Mouse (Mus musculus) embryonic facial prominence, embryonic 14.5 days (tissue): Measurements from ENCODE around the gene Itga9. TPM values are rescaled to one million over a fixed set of nuclear protein-coding genes. Genes with fewer than 3 reads are reported as not detected.
A peak's percentile ranks its signal among the peaks of the same experiment; 100 is the strongest.

ENCODE experiments used
- ATAC-seq: fragments of 200-750 bp; cut with Nextera tagmentation; 2 replicates; pipeline ENCODE4 v1.8.0; 2017; ENCODE audit warnings: low read depth, moderate number of reproducible peaks, moderate TSS enrichment
- DNase-seq: peaks from one replicate; pipeline ENCODE4 v3.0.0-alpha.2; 2015; ENCODE audit warnings: low spot score
- H3K27ac ChIP-seq: fragments of 300-500 bp; sonication (generic); replicated peaks from 2 replicates; pipeline ENCODE4 v1.5.1; 2014; ENCODE audit warnings: low read depth, mild to moderate bottlenecking, low read length, moderate library complexity
- H3K27me3 ChIP-seq: fragments of 300-500 bp; sonication (generic); replicated peaks from 2 replicates; pipeline ENCODE4 v1.6.1; 2014; ENCODE audit warnings: low read length; ENCODE audit not compliant: control insufficient read depth, insufficient read depth
- H3K36me3 ChIP-seq: fragments of 300-500 bp; sonication (generic); 2 replicates; pipeline ENCODE4 v1.6.1; 2014; ENCODE audit warnings: low read length, mixed read lengths; ENCODE audit not compliant: control insufficient read depth, insufficient read depth
- H3K4me1 ChIP-seq: fragments of 300-500 bp; sonication (generic); 2 replicates; pipeline ENCODE4 v1.6.1; 2014; ENCODE audit warnings: antibody characterized with exemption, low read length; ENCODE audit not compliant: control insufficient read depth, insufficient read depth
- H3K4me2 ChIP-seq: fragments of 300-500 bp; sonication (generic); 2 replicates; pipeline ENCODE4 v1.6.1; 2014; ENCODE audit warnings: low read depth, mild to moderate bottlenecking, low read length, moderate library complexity, mixed read lengths
- H3K4me3 ChIP-seq: fragments of 300-500 bp; sonication (generic); 2 replicates; pipeline ENCODE4 v1.5.1; 2014; ENCODE audit warnings: low read depth, mild to moderate bottlenecking, low read length
- H3K9ac ChIP-seq: fragments of 300-500 bp; sonication (generic); 2 replicates; pipeline ENCODE4 v1.6.1; 2014; ENCODE audit warnings: low read depth, mild to moderate bottlenecking, low read length, moderate library complexity, mixed read lengths
- H3K9me3 ChIP-seq: fragments of 300-500 bp; sonication (generic); 2 replicates; pipeline ENCODE4 v1.6.1; 2016; ENCODE audit warnings: low read length; ENCODE audit not compliant: control insufficient read depth
- WGBS: fragments of 180-500 bp; shearing (Covaris S2); extraction: QIAGEN DNeasy Blood & Tissue Kit; methylation state at CpG from one replicate; pipeline ENCODE4 v1.1.7; 2014; 5-methylcytosine and 5-hydroxymethylcytosine counted together
- polyA plus RNA-seq: library from polyadenylated mRNA; unstranded; fragments of >200 nt; fragmentation: Nextera tagmentation; extraction: Ambion mirVana; gene quantifications from 2 replicates; pipeline ENCODE4 v1.2.1, GENCODE M21; 2014

Itga9 gene
- polyA plus RNA-seq, 1 experiment from 2014 or later: 13.7 TPM

DNA sequence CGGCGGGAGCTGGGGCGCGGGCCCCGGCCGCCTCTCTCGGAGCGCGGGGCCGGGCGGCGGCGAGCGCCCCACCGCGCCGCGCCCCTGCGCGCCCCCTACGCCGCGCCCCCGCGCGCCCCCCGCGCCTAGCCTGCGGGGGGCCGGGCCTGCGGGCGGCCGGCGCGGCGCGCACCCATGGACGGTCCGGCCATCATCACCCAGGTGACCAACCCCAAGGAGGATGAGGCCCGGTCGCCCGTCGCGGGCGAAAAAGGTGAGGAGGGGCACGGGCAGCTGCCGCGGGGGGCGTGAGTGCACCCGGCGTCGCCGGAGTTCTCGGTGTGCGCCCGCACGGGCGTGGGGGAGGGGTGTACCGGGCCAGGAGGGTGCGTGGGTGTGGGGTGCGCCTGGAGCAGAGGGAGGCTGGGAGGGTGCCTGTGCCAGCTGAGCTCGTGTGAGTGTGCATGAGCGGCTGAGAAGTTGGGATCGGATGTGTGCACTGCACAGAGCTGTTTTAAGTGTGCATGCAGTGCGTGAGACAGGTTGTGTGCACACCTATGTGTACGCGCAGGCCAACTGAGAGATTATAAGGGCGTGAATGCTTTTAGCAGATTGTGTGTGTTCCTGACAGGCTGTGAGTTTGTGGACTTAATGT lies 320.3 kb downstream of the Itga9 start:
- peaks cover 28% of the 10 kb centered on the region for H3K4me1 ChIP-seq
- H3K9ac ChIP-seq: peak overlapping the region; percentile 86
- DNase-seq: no peak
- no peaks in the 10 kb centered on the region for H3K27me3 ChIP-seq
- H3K4me3 ChIP-seq: peak overlapping the region; percentile 83
- no peak for ATAC-seq
- H3K36me3 ChIP-seq: 0 out of 2 replicates have a peak, but pooled peaks cover 8% of the 10 kb centered on the region
- peak overlapping the region; percentile 91 for H3K27ac ChIP-seq
- no peaks in the 10 kb centered on the region for H3K9me3 ChIP-seq
- WGBS: 6% methylated on average over 13 of the region's 68 CpGs
- peak overlapping the region; percentile 93 for H3K4me2 ChIP-seq

DNA sequence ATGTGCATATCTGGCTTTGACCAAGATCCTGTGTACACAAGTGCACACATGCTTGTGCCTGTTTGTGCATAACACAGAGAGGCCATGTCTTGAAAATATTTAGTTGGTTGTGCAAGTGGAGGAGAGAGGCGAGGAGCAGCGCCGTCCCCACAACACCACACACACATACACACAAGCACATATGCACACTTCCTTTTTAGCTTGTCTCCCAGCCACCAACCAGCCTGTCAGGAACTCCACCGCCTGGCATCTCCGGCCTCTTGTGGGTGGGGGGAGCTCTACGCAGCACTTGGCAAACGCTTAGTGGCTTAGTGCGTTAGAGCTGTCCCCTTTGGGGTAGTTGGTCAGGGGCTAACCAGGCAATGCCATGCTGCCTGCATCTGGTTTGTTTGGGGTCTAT lies 321.0 kb downstream of the Itga9 start:
- 21% methylated on average over 8 of the region's 8 CpGs for WGBS
- no peaks in the 10 kb centered on the region for H3K27me3 ChIP-seq
- peak overlapping the region; percentile 86 for H3K9ac ChIP-seq
- DNase-seq (no peak), ATAC-seq (no peak)
- H3K4me2 ChIP-seq: peak overlapping the region; percentile 93
- H3K4me1 ChIP-seq: peaks cover 28% of the 10 kb centered on the region
- H3K4me3 ChIP-seq: peak overlapping the region; percentile 83
- H3K27ac ChIP-seq: peak overlapping the region; percentile 91; the same call in 1 of the 2 replicates
- 0 out of 2 replicates have a peak, but pooled peaks cover 8% of the 10 kb centered on the region for H3K36me3 ChIP-seq
- H3K9me3 ChIP-seq: no peaks in the 10 kb centered on the region

DNA sequence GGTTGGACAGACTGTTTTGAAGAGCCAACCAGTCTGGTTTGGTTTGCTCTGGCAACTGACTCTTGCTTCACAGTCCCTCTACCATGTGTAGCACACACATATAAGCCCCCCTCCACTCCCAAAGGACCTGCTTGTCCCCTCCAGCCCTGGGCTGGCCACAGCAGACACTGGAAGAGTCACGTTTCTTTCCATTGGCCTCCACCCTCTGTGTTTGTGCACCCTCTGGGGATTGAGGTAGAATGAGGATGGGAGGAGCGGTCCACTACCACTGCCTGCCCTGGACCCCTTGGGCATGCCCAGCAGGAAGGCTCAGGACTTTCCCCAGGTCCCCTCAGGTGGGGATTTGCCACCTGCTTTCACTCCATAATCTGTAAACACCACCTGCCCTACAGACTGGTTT lies 321.5 kb downstream of the Itga9 start:
- Histone ChIP-seq H3K27ac (no peak overlapping the region), H3K27me3 (no peaks in the 10 kb centered on the region)
- ATAC-seq: no peak

DNA sequence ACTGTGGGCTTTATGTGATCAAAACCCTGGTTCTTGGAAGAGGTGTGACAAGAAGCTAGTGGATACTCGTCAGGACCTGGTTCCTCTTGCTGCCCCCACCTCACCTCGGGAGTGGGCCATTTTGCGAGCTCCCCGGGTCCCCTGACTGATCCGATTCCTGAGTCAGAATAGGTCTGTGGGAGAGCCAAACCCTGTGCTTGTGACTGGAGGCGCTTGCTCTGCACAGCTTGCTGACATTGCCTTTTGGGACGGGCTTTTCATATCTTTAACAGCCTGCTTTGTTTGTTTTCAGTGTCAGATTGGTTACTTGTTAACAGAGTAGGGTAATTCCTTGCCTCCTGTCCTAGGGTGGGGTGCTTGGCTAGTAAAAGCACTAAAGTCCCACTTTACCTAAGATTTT lies 322.2 kb downstream of the Itga9 start:
- Histone ChIP-seq H3K9ac (peak overlapping the region; percentile 34), H3K9me3 (no peaks in the 10 kb centered on the region), H3K4me3 (peak overlapping the region; percentile 83; the same call in 1 of the 2 replicates), H3K36me3 (0 out of 2 replicates have a peak, but pooled peaks cover 14% of the 10 kb centered on the region), H3K27me3 (no peaks in the 10 kb centered on the region), H3K4me1 (peaks cover 28% of the 10 kb centered on the region), H3K4me2 (peak overlapping the region; percentile 93), H3K27ac (no peak overlapping the region)
- DNase-seq: no peak
- no peak for ATAC-seq
- 39% methylated on average over 7 of the region's 7 CpGs for WGBS

More for the DNA sequence above, 321.5 kb downstream of the Itga9 start:
- 46% methylated on average over 2 of the region's 2 CpGs for WGBS
- Histone ChIP-seq H3K4me2 (peak overlapping the region; percentile 93), H3K9me3 (no peaks in the 10 kb centered on the region), H3K36me3 (0 out of 2 replicates have a peak, but pooled peaks cover 11% of the 10 kb centered on the region), H3K9ac (peak overlapping the region; percentile 86; the same call in 1 of the 2 replicates), H3K4me1 (peaks cover 28% of the 10 kb centered on the region), H3K4me3 (peak overlapping the region; percentile 83)
- no peak for DNase-seq

DNA sequence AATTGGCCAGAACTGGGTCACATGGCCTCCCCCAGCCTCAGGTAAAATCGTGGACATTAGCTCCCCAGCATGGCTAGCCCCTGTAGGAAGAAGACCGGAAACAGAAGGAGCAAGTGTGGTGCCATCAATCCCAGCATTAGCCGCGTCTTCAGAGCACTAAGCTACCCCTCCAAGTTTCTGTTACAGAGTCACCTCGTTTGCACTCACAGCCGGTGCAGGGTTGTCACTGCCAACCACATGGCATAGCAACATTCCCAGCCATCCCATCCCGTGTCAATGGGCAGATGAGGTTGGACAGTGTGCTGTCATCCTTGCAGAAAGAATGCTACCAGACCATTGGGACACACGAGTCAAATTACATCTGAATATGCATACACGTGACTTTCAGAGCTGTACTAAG lies 324.1 kb downstream of the Itga9 start:
- WGBS: 70% methylated on average over 9 of the region's 9 CpGs
- Histone ChIP-seq H3K27ac (no peak overlapping the region), H3K4me2 (no peak overlapping the region), H3K9me3 (no peaks in the 10 kb centered on the region), H3K9ac (no peak overlapping the region), H3K4me1 (peaks cover 21% of the 10 kb centered on the region), H3K4me3 (no peak overlapping the region), H3K36me3 (0 out of 2 replicates have a peak, but pooled peaks cover 12% of the 10 kb centered on the region), H3K27me3 (no peaks in the 10 kb centered on the region)
- ATAC-seq (no peak), DNase-seq (no peak)

DNA sequence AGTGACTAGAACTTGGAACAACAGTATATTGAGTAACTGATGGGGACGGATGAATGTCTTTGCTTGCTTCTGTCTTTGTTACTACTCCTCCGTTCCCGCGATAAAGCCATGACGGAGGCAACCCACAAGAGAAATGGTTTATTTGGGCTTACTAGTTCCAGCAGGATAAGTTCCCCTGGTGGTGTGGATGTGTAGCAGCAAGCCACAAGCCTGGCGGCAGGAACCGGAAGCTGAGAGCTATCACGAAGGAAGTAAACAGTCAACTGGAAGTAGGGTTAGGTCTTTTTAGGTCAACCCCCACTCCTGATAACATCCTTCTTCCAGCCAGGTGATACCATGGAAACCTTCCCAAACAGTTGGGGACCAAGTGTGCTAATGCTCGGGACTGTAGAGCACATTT lies 327.3 kb downstream of the Itga9 start:
- Histone ChIP-seq H3K4me1 (peaks cover 15% of the 10 kb centered on the region), H3K9me3 (no peaks in the 10 kb centered on the region), H3K4me3 (no peak overlapping the region), H3K9ac (no peak overlapping the region), H3K27ac (no peak overlapping the region), H3K4me2 (no peak overlapping the region), H3K36me3 (0 out of 2 replicates have a peak, but pooled peaks cover 12% of the 10 kb centered on the region), H3K27me3 (no peaks in the 10 kb centered on the region)
- ATAC-seq (no peak), DNase-seq (no peak)
- WGBS: 86% methylated on average over 9 of the region's 9 CpGs

DNA sequence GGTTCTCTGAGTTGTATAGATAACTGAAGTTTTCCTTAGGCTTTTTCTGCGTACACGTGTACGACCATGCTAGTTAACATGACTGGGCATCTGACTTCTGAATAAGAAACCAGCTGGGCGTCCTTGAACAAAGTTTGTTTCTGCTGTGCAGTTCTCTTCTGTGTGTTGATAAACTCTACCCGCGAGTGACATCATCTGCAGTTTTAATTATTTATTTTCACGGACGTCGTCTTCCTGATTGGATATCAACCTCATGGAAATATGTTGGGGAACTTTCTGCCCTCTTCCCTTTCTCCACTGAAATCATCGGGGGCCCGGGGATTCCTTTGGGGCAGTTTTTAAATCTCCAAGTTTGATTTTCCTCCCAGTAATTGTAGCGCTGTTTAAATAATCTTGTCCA lies 327.8 kb downstream of the Itga9 start:
- Histone ChIP-seq H3K27me3 (no peaks in the 10 kb centered on the region), H3K4me2 (no peak overlapping the region), H3K9me3 (no peaks in the 10 kb centered on the region), H3K4me1 (peaks cover 16% of the 10 kb centered on the region), H3K36me3 (0 out of 2 replicates have a peak, but pooled peaks cover 12% of the 10 kb centered on the region), H3K9ac (no peak overlapping the region), H3K4me3 (no peak overlapping the region), H3K27ac (no peak overlapping the region)
- ATAC-seq (no peak), DNase-seq (no peak)
- whole genome bisulfite sequencing: 55% methylated on average over 12 of the region's 12 CpGs

DNA sequence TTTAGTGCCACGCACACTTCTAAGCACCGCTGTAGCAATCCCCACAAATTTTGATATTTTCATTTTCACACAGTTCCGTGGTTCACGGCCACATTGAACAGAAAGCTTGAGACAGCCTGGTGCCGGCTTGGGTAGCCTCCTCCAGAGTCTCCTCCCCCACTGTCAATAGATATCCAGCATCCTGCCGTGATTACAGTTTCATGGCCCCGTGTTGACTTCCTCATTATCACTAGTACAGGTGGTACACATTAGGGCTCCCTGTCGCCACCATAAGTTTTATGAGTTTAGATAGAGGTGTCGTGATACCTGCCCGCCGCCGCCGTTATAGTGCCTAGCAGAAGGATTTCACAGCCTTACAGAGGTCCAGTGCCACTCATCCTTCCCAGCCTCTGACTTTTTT lies 328.6 kb downstream of the Itga9 start:
- H3K27ac ChIP-seq: no peak overlapping the region
- H3K4me1 ChIP-seq: peaks cover 12% of the 10 kb centered on the region; the same call in 1 of the 2 replicates
- WGBS: 73% methylated on average over 13 of the region's 13 CpGs

DNA sequence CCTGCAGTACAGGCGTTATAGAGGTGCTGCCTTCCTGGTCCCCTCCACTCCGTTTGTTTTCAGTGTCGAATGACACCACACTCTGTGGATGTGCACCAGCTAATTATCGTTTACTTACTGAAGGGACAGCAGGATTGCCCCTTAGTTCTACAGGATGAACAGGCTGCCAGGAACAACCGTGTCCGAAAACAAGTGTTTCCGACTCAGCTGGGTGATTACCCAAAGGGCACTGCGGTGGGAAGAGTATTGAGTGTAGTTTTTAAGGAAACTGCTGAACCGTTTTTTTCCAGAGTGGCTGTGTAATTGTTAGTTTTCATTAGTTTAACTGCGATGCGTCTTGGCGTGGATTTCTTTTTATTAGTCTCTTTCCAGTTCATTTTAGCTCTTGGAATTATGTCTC lies 329.6 kb downstream of the Itga9 start:
- no peak for ATAC-seq
- 46% methylated on average over 12 of the region's 12 CpGs for WGBS
- no peaks in the 10 kb centered on the region for H3K27me3 ChIP-seq

More for the DNA sequence above, 328.6 kb downstream of the Itga9 start:
- Histone ChIP-seq H3K36me3 (0 out of 2 replicates have a peak, but pooled peaks cover 9% of the 10 kb centered on the region), H3K9me3 (no peaks in the 10 kb centered on the region), H3K4me3 (no peak overlapping the region), H3K27me3 (no peaks in the 10 kb centered on the region), H3K9ac (no peak overlapping the region), H3K4me2 (no peak overlapping the region)
- DNase-seq (no peak), ATAC-seq (no peak)

More for the DNA sequence above, 329.6 kb downstream of the Itga9 start:
- H3K27ac ChIP-seq: no peak overlapping the region
- H3K36me3 ChIP-seq: 0 out of 2 replicates have a peak, but pooled peaks cover 9% of the 10 kb centered on the region
- H3K4me1 ChIP-seq: peaks cover 12% of the 10 kb centered on the region; the same call in 1 of the 2 replicates
- H3K4me2 ChIP-seq: no peak overlapping the region
- H3K9me3 ChIP-seq: no peaks in the 10 kb centered on the region
- no peak for DNase-seq
- H3K9ac ChIP-seq: no peak overlapping the region
- H3K4me3 ChIP-seq: no peak overlapping the region
